Mouse (Mus musculus): Measurements from ENCODE around the gene Stk19.
A peak's percentile ranks its signal among the peaks of the same experiment; 100 is the strongest.

DNA sequence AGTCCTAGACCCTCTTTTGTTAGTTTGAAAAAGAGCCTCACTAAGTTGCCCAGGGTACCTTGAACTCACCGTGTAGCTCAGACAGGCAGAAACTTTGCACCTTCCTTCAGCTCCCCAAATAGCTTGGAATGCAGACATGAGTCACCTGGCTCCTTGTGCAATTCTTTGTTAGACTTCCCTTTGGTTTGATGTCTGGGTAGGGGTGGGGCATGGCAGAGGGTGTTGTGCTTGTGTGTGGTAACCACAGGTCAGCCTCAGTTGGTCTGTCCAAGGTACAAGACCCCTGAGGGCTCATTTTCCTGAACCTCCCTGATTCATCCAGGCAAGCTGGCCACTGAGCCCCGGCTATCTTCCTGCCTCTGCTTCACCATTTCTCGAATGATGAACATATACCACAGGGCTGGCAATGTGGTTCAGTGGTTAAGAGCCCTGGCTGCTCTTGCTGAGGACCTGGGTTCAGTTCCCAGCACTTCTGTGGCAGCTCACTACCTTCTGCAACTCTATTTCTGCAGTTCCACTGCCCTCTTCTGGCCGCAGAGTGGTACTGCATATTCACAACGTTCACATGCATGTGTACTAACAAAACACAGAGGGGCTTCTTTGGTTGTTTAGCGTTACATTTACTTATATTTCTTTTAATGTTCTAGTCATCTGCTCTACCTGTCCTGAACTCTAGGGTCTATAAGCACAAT, 31.7 kb downstream of the Stk19 start:
- peak; percentile 58 for TF ChIP-seq CTCF (IDR thresholded peaks at IDR 0.05)
- TF ChIP-seq EP300 (IDR thresholded peaks at IDR 0.05; ENCODE audit: insufficient read depth, low read depth, low read length), result no peak
- TF ChIP-seq POLR2A (IDR thresholded peaks at IDR 0.05; ENCODE audit: insufficient read depth, low read depth, low read length), result no peak
